Mouse (Mus musculus) ES-E14 (cell line): ENCODE measurements at regions not wholly inside any gene's neighbourhood (a gene's known extent, or its start where the extent isn't known, plus 50 kb on each side); places are given as distances from the start of the nearest gene placed in this dataset.

Source experiments
- HCFC1 ChIP-seq: IDR thresholded peaks from 2 replicates; pipeline ENCODE4 v1.6.1; 2012; ENCODE audit warnings: low read length, inconsistent platforms, borderline replicate concordance; ENCODE audit not compliant: insufficient read depth
- MAFK ChIP-seq: IDR thresholded peaks from 2 replicates; pipeline ENCODE4 v1.6.1; 2014; ENCODE audit warnings: mild to moderate bottlenecking, low read depth, low read length, inconsistent platforms; ENCODE audit not compliant: insufficient read depth
- ZC3H11A ChIP-seq: IDR thresholded peaks from 2 replicates; pipeline ENCODE4 v1.6.1; 2012; ENCODE audit warnings: low read depth, mild to moderate bottlenecking, inconsistent platforms, low read length, borderline replicate concordance
- ZNF384 ChIP-seq: IDR thresholded peaks from 2 replicates; pipeline ENCODE4 v1.6.1; 2012; ENCODE audit warnings: low read depth, low read length, inconsistent platforms

- TF ChIP-seq ZC3H11A (no peak), ZNF384 (no peak), MAFK (no peak), HCFC1 (no peak)
Measured at GRCm38 (mm10) chr8:54002948-54003347, 74.5 kb upstream of the Vegfc start.
